Mouse (Mus musculus) G1E (cell line): ENCODE data around the gene Cib1.

Experiments
- CTCF ChIP-seq: IDR thresholded peaks from 2 replicates; pipeline ENCODE4 v1.5.1; 2012; ENCODE audit warnings: low read depth, low read length, inconsistent platforms, mixed read lengths
- GATA1 ChIP-seq: IDR thresholded peaks from 2 replicates; pipeline ENCODE4 v1.6.1; 2012; ENCODE audit warnings: borderline replicate concordance, low read length, inconsistent platforms, mixed read lengths
- GATA2 ChIP-seq: IDR thresholded peaks from 2 replicates; pipeline ENCODE4 v1.6.1; 2012; ENCODE audit warnings: low read depth, low read length, inconsistent platforms, borderline replicate concordance
- POLR2AphosphoS5 ChIP-seq: IDR thresholded peaks from 2 replicates; pipeline ENCODE4 v1.6.1; 2012; ENCODE audit warnings: low read depth, low read length, inconsistent platforms; ENCODE audit not compliant: insufficient replicate concordance

DNA sequence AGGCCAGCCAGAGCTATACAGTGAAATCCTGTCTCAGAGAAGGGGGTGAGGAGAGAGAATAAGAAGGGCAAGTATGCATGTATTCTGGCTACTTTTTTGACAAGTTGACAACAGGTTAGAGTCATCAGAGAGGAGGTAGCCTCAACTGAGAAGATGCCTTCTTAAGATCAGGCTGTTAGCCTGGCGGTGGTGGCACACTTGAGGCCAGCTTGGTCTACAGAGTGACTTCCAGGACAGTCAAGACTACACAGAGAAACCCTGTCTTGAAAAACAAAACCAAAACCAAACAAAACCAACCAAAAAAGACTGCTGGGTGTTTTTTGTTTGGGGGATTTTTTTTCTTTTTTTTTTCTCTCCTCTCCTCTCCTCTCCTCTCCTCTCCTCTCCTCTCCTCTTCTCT lies 49.1 kb downstream of the Cib1 start:
- no peak for TF ChIP-seq CTCF
- no peak for TF ChIP-seq GATA2
- no peak for TF ChIP-seq GATA1
- TF ChIP-seq POLR2AphosphoS5 = no peak
